Mouse (Mus musculus) gonadal fat pad, adult 2 months (tissue): ENCODE results near the gene Mcfd2. TPM values are rescaled to one million over a fixed set of nuclear protein-coding genes. Genes with fewer than 3 reads are reported as not detected.

Source experiments
- DNase-seq: peaks from one replicate; pipeline ENCODE4 v3.0.0-alpha.2; 2012; ENCODE audit warnings: low read depth
- polyA plus RNA-seq: library from polyadenylated mRNA; depleted of rRNA; stranded (reverse); fragments of >200 nt; gene quantifications from 2 replicates; pipeline ENCODE4 v1.2.3, GENCODE M21; 2012

Mcfd2 gene
- polyA plus RNA-seq, 1 experiment: 159 TPM

DNA sequence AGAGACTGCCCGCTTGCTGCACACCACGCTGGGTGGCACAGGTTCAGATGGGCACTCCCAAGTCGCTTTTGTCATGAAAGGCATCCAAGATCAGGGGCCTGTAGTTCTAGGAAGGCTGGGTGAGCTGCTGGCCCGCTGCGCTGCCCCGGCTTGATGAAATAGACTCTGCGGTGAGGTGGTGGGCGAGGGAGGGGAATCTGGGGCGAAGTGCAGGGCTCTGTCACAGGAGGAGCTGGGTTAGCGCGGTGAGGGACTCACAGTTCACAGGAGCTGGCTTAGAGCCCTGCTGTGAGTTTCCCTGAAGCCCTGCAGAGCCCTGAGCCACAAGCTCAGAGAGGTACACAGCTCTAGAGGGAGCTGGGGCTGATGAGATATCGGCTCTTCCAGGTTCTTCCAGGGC, 22.4 kb upstream of the Mcfd2 start:
- DNase-seq: no peak

DNA sequence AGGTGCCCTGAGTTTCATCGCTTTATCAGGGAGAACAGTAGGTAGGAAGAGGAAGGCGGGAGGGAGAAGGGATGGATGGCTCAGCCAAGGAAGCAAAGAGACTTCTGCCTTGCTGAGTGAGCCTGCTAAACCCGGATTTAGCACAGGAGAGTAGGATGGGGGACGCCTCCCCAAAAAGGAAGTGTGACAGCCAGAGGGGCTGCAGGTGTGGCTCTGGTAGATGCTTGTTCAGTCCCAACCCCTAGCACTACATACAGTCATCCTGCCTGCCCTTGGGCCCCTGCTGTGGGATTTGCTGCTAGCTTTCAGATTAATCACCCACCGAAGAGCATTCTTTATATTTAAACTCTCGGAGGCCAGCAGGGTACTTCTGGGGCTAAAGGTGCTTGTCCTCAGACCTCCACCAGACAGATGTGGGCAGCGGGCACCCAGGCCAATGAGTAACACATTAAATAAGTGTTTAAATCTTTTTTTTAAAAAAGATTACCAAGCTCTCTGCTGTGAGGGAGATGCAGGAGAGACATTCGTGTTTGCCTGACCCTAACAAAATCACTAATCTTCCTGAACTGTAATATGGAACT, 21.6 kb upstream of the Mcfd2 start:
- DNase-seq: no peak

DNA sequence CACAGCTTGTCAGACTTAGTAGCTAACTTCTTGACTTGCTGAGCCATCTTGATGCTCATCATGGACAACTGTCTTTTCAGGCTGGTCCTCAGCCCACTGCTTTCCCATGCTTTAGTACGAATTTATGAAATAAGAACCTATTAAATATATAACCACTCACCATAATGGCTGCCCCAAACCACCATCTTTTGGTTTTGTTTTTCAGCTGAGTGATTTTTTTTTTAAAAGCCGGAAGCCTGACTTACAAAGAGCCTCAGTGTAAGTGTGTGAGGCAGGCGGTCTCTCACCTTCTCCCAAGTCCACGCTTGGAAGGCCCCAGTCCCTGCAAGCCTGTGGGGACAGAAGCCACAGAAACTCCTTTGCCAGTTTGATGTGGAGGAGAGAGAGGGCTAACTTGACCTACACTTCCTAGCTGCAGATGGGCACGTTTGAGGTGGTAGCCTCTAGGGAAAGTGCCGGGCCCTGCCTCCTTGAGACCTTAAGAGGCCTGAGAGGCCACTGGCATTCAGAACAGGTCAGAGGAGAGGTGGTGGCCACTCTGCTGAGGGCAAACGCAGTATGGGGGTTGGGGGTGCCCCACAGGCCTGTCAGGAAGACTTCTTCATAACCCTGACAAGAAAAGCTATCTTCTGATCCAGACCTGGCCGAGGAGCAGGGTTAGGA, 20.9 kb upstream of the Mcfd2 start:
- no peak for DNase-seq

DNA sequence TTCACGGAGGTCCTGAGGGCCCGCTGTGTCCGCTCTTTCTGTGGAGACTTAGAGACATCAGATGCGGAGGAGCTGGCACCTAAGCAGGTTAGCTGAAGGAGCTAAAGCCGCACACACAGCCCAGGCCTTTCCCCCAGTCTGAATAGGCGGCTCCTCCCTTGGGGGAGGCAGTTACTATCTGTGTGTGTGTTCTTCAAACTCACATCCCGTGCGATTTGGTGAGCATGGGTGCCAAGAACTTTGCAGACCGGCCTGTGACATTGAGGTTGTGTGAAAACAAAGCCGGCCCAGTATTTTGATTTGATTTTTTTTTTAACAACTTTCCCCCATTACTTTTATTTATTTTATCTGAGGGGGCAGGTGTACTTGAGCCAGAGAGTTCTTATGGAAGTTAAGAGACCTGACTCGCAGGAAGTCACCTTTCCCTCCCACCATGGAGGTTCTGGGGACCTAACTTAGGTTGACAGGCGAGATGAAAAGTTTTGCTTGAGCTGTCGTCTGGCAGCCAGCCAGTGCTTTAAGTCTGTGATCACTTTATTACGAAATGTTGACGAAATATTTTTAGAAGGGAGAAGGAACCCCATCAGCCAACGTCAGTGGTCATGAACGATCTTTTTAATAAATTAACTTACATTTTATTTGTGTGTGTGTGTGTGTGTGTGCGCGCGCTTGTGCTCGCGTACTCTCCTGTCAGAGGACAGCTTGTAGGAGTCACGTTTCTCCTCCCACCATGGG, 20.2 kb upstream of the Mcfd2 start:
- DNase-seq: no peak

DNA sequence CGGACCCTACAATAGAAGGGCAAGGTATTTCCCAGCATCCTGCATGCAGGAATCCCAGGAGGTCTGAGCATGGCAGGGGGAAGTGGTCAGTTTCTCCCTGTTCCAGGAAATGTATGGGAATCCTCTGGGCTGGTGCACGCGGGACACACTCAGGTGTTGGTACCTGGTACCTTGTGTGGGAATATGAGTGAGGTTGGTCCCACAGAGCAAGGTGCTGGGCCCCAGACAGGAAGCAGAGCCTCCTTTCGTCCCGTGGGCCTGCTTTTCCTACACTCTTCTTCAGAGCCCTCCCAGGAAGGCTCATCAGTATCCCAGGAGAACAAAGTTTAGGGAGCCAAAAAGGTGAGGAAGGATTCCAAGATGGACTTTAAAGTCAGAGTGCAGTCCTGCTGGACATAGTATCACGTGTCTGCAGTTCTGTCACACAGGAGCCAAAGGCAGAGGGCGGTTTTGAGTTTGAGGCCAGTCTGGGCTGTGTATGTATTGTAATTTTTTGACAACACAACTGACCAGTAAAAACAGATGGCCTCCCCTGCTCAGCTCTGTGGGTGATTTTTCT, 18.8 kb upstream of the Mcfd2 start:
- DNase-seq: no peak

DNA sequence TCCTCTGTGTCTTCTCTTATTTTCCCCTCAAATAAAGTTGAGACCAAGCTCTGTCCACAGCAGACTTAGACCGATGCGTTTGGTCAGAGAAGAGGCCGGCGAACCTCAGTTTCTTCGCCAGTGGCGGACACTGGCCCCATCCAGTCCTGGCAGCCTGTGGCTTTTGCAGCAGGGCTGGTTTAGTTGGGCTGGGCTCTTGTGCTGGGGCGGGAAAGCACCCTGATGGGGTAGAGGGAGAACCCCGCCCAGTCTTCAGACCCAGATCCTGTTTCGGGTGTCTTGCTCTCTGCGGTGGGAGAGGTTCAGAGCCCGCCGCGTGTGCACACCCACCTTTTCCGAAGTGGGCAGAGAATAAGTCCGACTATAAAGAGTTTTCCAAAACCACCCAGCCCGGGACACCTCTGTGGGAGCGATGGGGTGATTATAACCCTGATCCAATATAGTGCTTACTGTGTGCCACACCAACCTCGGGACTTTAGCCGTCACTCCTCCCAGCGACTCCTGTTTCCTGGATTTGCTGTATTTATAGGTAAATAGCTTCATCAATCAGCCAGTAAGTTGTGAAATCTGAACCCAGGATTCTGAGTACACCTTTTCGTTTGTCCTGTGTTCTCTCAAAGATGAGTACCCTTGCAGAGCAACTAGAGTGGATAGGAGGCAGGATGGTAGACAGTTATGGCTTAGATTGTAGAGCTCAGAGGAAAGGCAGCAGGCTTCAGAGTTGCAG, 18.2 kb upstream of the Mcfd2 start:
- no peak for DNase-seq

DNA sequence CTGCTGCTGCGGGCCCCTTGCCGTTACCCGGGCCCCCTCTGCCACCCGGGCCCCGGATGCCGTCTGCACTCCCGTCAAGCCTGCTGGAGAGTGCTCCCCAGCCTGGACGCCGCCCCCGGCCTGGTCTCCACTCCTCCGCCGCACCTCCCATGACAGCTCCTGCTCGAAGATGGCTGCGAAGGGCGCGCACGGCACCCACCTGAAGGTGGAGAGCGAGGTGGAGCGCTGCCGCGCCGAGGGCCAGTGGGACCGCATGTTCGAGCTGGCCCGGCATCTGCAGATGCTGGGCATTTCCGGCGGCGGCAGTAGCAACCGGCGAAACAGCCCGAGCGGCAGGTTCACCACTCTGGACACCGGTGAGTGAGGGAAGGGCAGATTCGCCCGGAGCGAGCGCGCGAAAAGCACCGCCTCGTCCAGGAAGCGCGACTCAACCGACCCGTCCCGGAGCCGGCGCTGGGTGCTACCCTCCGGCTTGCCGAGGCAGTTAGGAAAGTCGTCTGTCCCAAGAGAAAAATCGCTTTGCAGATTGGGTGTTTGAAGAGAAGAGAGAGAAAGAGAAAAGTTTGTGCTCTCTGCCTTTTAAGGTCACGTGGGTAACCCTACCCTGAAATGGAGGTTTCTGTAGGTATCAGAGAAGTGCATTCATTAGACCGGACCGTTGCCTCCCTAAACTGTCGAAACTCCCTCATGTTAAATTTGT, 17.5 kb upstream of the Mcfd2 start:
- DNase-seq: no peak

DNA sequence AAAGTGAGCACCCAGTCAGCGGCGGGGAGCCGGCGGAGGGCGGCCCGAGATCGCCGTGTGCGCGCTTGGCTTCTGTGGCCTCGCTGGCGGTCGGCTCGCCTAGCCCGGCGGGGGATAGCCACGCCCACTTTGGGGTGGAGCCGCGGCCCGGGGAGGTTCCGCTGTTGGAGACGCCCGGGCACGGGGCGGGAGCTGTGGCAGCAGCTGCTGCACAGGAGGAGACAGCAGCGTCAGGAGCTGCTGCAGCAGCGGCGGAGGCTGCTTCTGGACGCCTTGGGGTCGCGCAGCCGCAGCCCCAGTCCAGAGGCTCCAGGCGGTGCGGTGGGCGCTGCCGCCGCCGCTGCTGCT, 16.9 kb upstream of the Mcfd2 start, which contains the start of gene Ttc7:
Ttc7 (plus strand) TSS at position 181 of the 348 bp plus-strand sequence.
- DNase-seq: no peak

DNA sequence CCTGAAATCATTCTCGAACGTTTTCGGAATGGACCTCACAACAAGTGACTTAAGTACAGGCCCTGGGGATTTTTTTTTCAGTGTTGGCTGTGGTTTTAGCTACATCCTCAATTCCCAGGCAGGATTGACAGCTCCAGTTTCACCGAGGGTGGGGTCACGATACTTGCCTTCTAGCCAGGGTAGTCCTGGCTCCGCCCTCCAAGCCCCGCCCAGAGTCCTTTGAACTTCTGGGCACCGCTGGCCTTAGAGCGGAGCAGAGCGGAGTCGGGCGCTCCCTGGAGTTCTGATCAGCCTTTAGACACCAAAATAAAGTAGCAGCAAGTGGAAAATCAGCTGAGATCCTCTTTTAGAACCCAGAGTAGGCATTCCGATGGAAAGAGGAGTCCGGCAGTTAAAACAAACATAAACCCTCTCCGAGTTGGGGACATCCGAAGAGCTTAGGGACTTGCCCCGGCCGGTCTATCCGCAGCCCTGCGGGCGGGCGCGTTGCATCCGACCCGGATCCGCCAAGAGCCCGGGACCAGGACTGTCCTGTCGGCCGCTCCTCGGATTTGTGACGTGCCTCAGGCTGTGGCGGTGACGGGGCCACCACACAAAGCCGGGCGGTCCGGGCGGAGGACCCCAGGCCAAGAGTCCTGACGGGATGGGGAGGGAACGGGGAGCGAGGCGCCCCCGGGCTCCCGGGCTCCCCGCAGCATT, 16.4 kb upstream of the Mcfd2 start:
- no peak for DNase-seq

DNA sequence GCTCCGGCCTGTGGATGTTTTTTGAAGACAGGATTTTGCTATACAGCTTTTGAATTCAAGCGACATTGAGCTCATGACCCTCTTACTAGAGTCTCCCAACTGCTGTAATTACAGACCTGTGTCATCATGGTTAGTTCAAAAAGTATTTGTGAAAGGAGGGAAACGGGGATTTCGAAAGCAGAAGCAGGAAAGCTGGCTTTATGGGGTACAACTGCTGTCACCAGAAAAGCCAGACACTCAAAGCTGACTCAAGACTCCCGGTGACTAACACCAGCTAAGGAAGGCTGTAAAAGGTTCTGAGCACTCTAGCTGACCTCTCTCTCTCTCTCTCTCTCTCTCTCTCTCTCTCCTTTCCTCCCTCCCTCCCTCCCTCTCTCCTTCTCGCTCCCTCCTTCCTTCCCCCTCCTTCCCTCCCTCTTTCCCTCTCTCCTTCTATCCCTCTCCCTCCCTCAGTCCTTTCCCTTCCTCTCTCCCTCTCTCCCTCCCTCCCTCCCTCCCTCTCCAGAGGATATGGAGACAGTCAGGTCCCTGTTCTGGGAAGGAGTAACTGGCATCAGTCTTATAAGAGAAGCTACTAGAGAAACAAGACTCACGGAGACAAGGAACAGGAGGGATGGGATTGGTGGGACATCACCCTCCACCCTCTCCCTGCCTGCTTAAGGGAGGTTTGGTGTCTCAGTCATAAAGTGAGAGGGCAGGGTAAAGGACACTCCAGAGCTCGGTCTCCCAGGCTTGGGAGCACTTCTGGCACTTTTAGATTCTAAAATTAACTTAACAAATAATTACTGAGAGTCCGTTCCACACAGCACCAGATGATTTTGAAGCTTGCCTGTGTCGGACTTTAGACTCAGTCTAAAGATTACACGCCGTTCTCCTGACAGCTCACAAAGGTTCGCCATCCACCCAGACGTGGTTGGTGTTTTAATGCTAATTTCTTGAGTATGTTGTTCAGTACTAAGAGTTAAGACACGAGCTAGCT, 9.9 kb upstream of the Mcfd2 start:
- no peak for DNase-seq

DNA sequence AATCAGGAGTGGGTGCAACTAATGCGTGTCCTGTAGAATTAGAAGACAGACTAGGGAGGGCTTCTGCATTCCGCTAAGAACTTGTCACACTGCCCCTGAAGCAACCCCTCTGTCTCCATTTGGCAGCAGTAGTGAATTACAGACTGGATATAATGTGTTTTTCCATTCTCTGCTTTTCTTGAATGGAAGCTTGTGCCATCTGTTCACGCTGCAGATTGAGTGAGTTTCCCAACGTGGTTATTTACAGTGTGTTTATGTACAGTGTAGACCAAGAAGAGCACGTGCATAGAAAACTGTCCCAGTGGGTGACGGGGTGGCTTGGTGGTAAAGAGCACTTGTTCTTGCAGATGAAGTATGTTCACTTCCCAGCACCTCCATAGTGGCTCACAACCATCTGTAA, 3.7 kb upstream of the Mcfd2 start:
- no peak for DNase-seq

DNA sequence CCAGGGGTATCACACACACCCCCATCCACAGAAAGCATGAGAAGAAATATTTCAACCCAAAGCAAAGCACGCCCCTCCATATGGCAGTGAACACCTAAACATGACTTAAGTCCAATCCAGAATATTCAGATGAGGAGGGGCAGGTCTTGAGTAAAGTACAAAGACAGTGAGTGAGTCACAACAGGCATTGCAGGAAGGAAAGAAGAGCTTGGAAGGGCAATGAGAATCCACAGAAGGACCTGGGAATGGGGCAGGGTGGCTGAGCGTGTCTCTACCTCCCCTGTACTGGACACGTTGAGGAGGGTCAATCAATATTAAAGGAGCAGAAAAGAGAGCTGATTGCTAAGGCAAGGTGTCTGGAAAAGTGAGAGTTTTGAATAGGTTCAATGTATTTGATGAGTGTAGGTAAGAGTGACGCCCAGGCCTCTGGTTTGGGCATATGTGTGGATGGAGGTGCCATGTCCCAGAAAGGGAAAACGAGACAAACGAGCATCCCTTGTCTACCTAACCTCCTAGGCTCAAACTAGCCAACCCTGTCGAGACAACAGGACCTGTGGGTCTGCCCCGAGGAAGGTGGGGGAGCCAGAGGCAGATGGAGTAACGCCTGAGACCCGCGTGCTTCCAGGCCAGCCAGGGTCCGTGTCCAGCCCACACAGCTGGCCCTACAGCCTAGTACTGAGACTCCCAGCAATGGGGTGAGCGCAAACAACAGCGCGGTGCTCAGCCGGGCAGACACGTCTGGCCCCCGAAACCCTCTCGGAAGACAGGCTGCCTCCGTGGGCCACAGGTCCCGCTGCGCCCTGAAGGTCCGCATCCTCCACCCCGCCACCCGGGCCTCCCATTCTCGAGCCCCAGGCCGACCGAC, 576 bp downstream of the Mcfd2 start:
- DNase-seq: no peak

DNA sequence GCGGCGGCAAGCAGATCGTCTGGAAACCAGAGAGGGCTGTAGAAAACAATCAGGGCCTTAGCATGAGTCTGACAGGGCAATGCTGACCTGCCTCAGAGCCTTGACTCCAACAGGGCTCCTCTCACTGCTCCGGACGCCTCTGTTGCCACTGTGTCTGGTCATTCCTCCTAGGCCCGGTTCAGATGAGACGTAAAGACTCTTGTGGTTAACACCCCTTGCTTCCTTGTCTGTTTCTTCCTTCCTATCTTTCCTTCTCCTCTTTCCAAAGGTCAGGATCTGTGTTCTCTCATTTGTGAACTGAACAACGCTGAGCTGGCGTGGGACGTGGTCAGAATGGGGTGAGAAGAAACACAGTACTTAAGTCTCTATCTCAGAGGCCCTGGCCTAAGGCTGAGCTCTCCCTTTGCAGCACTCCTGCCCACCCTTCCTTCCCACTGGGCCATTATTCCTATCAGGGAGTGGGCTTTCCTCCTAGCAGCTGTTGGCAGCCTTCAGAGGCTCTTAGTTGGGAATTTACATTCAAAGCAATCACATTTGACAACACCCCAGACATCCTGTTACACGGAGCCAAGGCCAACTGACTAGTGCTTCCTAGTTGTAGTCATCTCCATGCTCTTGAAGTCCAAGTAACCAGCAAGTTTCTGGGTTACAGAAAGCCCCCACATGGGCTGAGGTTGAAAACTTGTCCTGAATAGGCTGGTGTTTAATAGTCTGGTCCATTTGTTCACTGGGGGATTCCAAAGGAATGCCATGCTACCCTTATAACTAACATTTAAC, 1.5 kb downstream of the Mcfd2 start:
- DNase-seq: no peak

DNA sequence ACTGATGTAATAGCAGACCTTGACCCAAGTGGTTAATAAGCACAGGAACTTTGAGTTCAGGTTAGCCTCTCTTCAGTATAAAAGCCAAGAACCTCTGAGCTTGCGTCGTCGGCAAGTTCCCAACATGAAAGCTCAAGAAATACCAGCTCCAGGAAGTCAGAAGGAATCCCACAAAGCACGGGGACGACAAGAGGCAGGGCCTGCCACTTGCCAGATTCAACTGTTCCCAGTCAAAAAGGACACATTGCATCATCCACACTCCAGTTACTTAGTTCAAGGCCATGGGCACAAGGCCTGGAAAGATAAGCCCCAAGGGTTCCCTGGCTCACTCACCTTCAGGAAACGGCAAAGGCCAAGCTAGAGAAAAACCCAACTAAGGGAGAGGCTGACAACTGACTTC, 2.3 kb downstream of the Mcfd2 start:
- no peak for DNase-seq

DNA sequence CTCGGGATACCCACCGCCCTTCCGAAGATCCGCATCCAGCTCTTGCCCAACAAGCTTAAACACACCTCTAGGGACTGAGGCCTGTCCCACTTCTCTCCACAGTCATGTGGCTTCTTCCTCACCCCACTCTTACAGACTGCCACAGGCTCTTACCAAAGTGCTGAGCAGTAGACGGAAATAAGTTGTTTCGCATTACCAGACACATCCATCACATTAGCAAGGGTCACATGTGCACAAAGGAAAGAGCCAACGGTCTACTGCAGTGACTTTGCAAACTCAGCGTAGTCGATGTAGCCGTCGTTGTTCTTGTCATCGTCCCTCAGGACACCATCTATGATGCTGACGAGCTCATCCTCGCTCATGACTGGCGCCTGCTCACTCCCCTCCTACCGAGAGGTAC, 10.1 kb downstream of the Mcfd2 start:
- DNase-seq: no peak

DNA sequence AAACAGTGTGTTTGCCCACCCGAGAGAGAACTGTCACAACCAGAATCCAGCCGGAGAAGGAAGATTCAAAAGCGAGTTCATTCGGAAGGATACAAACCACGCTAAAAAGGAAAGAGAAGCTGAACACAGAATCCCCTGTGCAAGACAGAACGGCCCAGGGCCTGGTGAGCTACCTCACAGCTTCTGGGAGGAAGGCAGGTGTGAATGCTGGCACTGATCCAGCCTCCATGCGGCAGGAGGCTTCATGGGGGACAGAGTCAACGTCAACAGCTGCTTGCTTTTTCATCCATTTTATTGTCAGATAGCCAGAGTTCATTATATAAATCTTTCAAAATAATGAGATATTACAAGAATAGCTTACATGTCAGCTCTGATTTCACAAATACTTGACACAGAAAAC, 11.4 kb downstream of the Mcfd2 start:
- DNase-seq: no peak

DNA sequence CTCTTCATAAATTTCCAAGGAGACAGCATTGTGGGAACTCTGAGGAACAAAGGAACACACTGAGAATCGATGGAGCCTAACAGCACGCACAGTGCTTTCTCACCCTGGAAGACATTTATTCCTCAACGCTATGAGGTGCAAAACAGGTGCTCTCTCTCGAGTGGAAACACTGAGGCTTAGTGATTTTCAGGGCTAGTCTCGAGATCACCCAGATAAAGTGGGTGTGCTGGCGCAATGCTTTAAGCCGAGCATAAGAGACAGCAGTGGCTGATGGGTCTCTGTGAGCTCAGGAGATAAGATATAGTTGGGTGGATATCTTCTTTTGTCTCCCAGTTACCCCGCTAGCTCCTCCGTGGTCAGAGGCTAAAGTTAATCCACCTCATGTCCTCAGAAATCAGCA, 19.6 kb downstream of the Mcfd2 start:
- DNase-seq: no peak

DNA sequence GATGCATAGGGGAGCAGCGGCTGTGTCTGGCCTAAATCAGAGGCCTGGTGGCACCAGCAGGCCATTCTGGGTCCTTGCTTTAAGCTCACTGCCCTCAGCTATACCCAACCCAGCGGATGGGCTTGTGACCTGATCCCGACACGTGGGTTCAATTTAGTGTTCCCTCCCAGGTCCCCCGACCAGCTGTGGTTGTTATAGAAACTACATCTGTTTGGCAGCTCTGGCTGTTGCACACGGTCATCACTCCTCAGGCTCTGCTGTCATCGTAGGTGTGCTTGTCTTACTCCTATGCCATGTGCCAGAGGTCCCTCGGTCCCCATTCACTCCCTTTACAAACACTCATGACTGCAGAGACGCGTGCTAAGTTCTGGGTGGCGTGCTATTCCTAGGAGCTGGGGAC, 27.9 kb downstream of the Mcfd2 start:
- no peak for DNase-seq
